Mouse (Mus musculus) cerebellum, adult 2 months (tissue): ENCODE measurements around the gene Adcy3. TPM values are rescaled to one million over a fixed set of nuclear protein-coding genes. Genes with fewer than 3 reads are reported as not detected.
A peak's percentile ranks its signal among the peaks of the same experiment; 100 is the strongest.

Experiments used
- DNase-seq, 2 experiments: peaks; one replicate each; pipeline ENCODE4 v3.0.0; 2021
- H3K27ac ChIP-seq: fragments of 200-500 bp; 2 replicates; pipeline ENCODE4 v1.5.1; 2012; ENCODE audit warnings: low read length, control low read depth, inconsistent platforms; ENCODE audit not compliant: insufficient read depth
- H3K27me3 ChIP-seq: fragments of 200-500 bp; 2 replicates; pipeline ENCODE4 v1.6.1; 2012; ENCODE audit warnings: inconsistent platforms, mild to moderate bottlenecking, low read length, moderate library complexity; ENCODE audit not compliant: control insufficient read depth, insufficient read depth
- H3K4me1 ChIP-seq: fragments of 200-500 bp; 2 replicates; pipeline ENCODE4 v1.6.1; 2011; ENCODE audit warnings: low read length; ENCODE audit not compliant: control insufficient read depth, insufficient read depth
- H3K4me3 ChIP-seq: fragments of 200-500 bp; replicated peaks from 2 replicates; pipeline ENCODE3; 2011; ENCODE audit warnings: mild to moderate bottlenecking, low read depth, low read length, control low read depth; ENCODE audit not compliant: insufficient read depth
- CTCF ChIP-seq: fragments of 200-500 bp; IDR thresholded peaks from 2 replicates; pipeline ENCODE4 v1.5.1; 2011; ENCODE audit warnings: low read depth, mild to moderate bottlenecking, control low read depth, low read length, moderate library complexity, borderline replicate concordance; ENCODE audit not compliant: insufficient read depth
- POLR2A ChIP-seq: fragments of 200-500 bp; IDR thresholded peaks from 2 replicates; pipeline ENCODE4 v1.6.1; 2011; ENCODE audit warnings: low read length, control low read depth, borderline replicate concordance; ENCODE audit not compliant: insufficient read depth
- WGBS: fragments of 180-500 bp; shearing (Covaris S2); methylation state at CpG from one replicate; pipeline ENCODE4 v1.1.7; 2018; 5-methylcytosine and 5-hydroxymethylcytosine counted together
- polyA plus RNA-seq: library from polyadenylated mRNA; depleted of rRNA; stranded (reverse); fragments of >200 nt; gene quantifications from 2 replicates; pipeline ENCODE4 v1.2.3, GENCODE M21; 2012

The Adcy3 gene
- polyA plus RNA-seq, 1 experiment: 24.5 TPM

DNA sequence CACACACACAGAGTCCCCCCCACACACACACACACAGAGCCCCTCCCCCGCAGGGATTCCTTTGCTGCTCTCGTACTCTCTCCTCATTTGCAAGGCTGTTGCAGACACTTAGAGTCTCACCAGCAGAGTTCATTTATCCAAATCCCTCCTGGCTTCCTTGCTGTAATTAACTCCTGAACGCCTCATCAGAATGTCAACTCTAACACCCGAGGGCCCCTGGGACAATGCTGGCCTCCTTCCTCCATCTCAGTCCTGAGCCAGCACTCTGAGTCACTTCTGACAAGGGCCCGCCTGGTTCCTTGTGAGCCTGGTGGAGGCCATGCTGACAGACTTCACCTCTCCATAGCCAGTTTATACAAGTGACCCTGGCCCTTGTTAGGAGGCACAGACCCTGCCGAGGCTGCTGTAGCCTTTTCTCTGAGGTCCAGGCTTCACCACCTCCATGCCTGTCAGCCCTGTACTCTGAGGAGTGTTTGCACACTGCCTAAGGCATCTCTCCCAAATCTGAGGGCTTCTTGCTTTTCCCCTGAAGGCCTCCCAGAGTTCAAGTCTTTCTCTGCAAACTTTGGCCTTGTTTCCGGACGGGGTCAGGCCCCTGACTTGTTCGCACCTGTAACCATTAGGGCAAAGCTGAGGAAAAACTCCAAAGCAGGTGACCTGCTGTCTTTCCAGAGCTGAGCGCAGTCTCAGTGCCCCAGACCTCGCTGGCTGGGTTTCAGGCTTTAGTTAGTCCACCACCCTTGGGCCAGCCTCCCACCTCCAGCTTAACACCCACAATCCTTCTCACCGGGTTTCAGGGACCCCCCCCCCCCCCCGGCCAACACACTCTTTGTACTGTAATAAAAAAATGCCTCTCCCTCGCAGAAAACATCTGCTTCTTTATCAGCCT, 55.5 kb downstream of the Adcy3 start:
- H3K27me3 ChIP-seq: no peaks in the 10 kb centered on the region
- 40% methylated on average over 14 of the region's 14 CpGs for WGBS
- peaks cover 23% of the 10 kb centered on the region for H3K4me1 ChIP-seq
- H3K4me3 ChIP-seq: no peak overlapping the region
- TF ChIP-seq CTCF (no peak), POLR2A (no peak)
- DNase-seq: peak; percentile 69 to 78
- H3K27ac ChIP-seq: no peak overlapping the region

- DNase-seq: no peak
- Histone ChIP-seq H3K4me3 (no peak overlapping the region), H3K4me1 (peaks cover 29% of the 10 kb centered on the region), H3K27ac (no peak overlapping the region), H3K27me3 (no peaks in the 10 kb centered on the region)
- 50% methylated on average over 5 of the region's 5 CpGs for WGBS
- TF ChIP-seq POLR2A (no peak), CTCF (peak; percentile 42)
Measured at GRCm38 (mm10) chr12:4189060-4189447, 56.2 kb downstream of the Adcy3 start.

- Histone ChIP-seq H3K4me1 (peaks cover 32% of the 10 kb centered on the region), H3K27me3 (no peaks in the 10 kb centered on the region), H3K4me3 (no peak overlapping the region), H3K27ac (peak overlapping the region; percentile 38; the same call in 1 of the 2 replicates)
- peak; percentile 54 to 61 for DNase-seq
- TF ChIP-seq POLR2A (no peak), CTCF (peak; percentile 25; the same call in 1 of the 2 replicates)
- WGBS: 32% methylated on average over 6 of the region's 6 CpGs
Measured at GRCm38 (mm10) chr12:4192514-4192913, 59.6 kb downstream of the Adcy3 start.

GRCm38 (mm10) chr12:4193025-4193740, 60.3 kb downstream of the Adcy3 start:
- H3K27me3 ChIP-seq: no peaks in the 10 kb centered on the region
- no peak for TF ChIP-seq CTCF
- no peak for TF ChIP-seq POLR2A
- DNase-seq: no peak
- H3K4me3 ChIP-seq: no peak overlapping the region
- 46% methylated on average over 10 of the region's 10 CpGs for WGBS
- H3K4me1 ChIP-seq: peaks cover 30% of the 10 kb centered on the region
- H3K27ac ChIP-seq: no peak overlapping the region

DNA sequence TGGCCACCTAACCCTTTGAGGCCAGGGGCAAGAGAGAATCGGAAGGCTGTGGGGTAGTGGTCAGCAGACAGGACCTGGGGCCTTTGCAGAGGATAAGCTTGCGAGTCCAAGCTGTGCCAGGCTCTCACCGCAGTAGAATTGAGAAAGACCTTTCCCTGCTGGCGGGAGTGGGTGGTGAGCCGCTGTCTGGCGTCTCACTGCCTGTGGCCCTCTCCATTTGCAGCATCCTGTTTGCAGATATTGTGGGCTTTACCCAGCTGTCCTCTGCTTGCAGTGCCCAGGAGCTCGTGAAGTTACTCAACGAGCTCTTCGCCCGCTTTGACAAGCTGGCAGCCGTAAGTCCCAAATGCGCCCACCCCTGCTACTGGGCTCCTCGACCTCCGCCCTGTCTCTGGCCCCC, 61.7 kb downstream of the Adcy3 start:
- no peak for DNase-seq

GRCm38 (mm10) chr12:4198702-4199101, 65.8 kb downstream of the Adcy3 start:
- H3K27me3 ChIP-seq: no peaks in the 10 kb centered on the region
- whole genome bisulfite sequencing: 92% methylated on average over 4 of the region's 4 CpGs
- H3K27ac ChIP-seq: no peak overlapping the region
- peak in 1 of 2 experiments; percentile 4 for DNase-seq
- no peak for TF ChIP-seq CTCF
- TF ChIP-seq POLR2A: no peak
- H3K4me1 ChIP-seq: peaks cover 6% of the 10 kb centered on the region
- H3K4me3 ChIP-seq: no peak overlapping the region

More for the DNA sequence above, 61.7 kb downstream of the Adcy3 start:
- H3K4me3 ChIP-seq: no peak overlapping the region
- no peaks in the 10 kb centered on the region for H3K27me3 ChIP-seq
- 79% methylated on average over 14 of the region's 14 CpGs for whole genome bisulfite sequencing
- peaks cover 23% of the 10 kb centered on the region for H3K4me1 ChIP-seq
- no peak overlapping the region for H3K27ac ChIP-seq
- no peak for TF ChIP-seq POLR2A

- Histone ChIP-seq H3K27me3 (no peaks in the 10 kb centered on the region), H3K4me3 (no peak overlapping the region), H3K27ac (no peak overlapping the region), H3K4me1 (peaks cover under 1% of the 10 kb centered on the region; the same call in 1 of the 2 replicates)
- 91% methylated on average over 11 of the region's 11 CpGs for WGBS
- DNase-seq: peak in 1 of 2 experiments; percentile 5
- TF ChIP-seq CTCF: no peak
Measured at GRCm38 (mm10) chr12:4199271-4199670, 66.4 kb downstream of the Adcy3 start.
